Mouse (Mus musculus): ENCODE measurements around the gene Pepd.

Pepd gene

GRCm38 (mm10) chr7:34930263-34930757 is 18.1 kb downstream of the Pepd start:
- no peak for DNase-seq (ENCODE audit: extremely low read depth, low read depth, low spot score)

GRCm38 (mm10) chr7:34932631-34933030 is 20.5 kb downstream of the Pepd start:
- DNase-seq (ENCODE audit: extremely low read depth, low read depth, low spot score): no peak

DNA sequence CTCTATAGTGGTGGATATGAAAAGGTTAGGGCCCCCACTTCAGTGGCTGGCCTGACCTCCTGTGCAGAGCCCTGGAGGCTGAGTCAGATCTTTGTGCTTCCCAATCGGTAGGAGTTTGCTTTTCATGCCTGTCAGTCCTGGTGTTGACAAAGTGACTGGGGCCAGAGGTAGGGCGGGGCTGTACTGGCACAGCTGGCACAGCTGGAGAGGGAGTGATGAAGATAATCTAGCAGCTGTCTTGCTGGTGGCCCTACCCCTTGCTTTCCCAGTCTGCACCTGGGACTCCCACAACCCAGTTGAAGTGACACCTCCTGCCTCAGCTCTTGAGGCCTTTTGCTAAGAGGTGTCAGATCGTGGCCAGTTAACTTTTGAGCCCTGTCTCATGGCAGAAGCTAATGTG is 21.0 kb downstream of the Pepd start:
- DNase-seq (ENCODE audit: extremely low read depth, low read depth, low spot score): no peak

GRCm38 (mm10) chr7:34936347-34936746 is 24.2 kb downstream of the Pepd start:
- DNase-seq (ENCODE audit: extremely low read depth, low read depth, low spot score): no peak

GRCm38 (mm10) chr7:34938636-34939261 is 26.6 kb downstream of the Pepd start:
- no peak for DNase-seq (ENCODE audit: extremely low read depth, low read depth, low spot score)

- no peak for DNase-seq (ENCODE audit: extremely low read depth, low read depth, low spot score)
Observed at GRCm38 (mm10) chr7:34939262-34939951, 27.2 kb downstream of the Pepd start.

DNA sequence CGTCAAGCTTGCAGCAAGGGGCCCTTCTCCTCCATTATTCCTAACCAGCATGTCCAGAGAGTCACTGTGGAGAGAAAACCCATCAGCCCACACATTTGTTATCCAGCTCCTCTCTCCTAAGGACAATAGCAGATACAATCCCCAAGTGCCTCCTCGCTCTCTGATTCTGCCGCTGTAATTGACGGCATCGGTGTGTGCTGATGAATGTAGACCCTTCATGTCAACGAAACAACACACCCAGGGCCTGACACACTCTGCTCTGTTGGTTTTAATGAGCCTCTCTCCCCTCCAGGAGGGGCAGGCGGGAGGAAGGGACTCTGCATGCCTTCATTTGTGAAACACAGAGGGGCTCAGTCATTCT is 27.8 kb downstream of the Pepd start:
- no peak for DNase-seq (ENCODE audit: extremely low read depth, low read depth, low spot score)

DNA sequence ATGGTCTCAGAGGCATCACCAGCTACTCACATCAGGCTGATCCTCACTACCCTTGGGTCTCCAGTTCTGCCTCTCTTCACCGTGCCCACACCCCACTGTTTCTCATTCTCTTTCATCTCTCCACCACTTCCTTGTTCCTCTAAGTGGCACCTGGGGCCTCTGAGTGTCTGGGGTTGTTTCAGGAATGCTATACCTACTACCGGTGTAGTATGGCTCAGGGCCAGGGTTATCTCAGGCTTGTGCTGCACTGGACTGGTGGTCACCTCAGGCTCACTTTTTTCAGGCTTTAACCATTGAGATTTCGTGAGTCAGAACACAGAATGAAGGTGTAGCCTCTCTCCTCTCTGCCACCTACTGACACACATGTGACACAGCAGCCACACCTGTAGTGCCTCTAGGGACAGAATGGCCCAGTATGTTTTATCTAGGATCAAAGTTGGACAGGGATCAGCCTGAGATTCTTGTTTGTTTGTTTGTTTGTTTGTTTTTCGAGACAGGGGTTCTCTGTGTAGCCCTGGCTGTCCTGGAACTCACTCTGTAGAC is 31.5 kb downstream of the Pepd start:
- DNase-seq (ENCODE audit: extremely low read depth, low read depth, low spot score): no peak

- DNase-seq (ENCODE audit: extremely low read depth, low read depth, low spot score): no peak
Observed at GRCm38 (mm10) chr7:34946269-34946925, 34.2 kb downstream of the Pepd start.

GRCm38 (mm10) chr7:34954548-34954947 is 42.4 kb downstream of the Pepd start:
- DNase-seq (ENCODE audit: extremely low read depth, low read depth, low spot score): no peak

GRCm38 (mm10) chr7:34955295-34955694 is 43.1 kb downstream of the Pepd start:
- no peak for DNase-seq (ENCODE audit: extremely low read depth, low read depth, low spot score)

DNA sequence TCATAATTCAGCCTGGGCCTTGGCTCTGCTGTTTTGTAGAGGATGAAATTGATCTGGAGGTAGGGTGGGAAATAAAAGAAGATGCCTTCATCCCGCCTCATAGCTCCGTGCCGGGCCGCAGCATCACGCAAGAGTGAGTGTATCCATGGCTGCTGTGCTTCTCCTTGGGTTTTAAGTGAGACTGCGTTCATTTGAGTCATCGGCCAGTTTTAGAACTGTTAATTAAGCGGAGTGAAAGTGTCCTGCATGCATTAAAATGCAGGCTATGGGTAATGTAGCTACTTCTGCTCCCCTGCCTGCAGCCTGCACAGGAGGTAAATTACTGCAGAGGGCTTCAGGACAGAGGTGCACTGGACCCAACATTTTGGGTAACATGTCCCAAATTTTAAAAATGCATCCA is 45.0 kb downstream of the Pepd start:
- DNase-seq (ENCODE audit: extremely low read depth, low read depth, low spot score): no peak

GRCm38 (mm10) chr7:34963889-34964645 is 51.9 kb downstream of the Pepd start:
- no peak for DNase-seq (ENCODE audit: extremely low read depth, low read depth, low spot score)

DNA sequence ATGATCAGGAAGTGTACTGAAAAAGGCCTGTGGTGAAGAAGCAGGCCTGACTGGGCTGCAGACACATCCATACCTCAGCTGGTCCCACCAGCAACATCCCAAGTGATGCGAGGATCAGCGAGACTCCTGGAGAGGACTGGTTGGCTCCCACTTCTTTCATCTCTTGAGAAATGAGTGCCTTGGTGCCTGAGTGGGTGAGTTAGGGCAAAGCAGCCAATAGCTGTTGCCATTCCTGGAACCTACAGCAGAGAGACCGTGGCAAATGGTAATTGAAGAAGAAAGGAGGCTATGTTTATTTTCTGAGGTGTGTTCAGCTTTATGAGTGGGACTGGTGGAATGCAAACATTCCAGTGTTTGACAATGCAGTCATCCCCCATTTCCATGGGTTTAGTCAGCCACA is 55.2 kb downstream of the Pepd start:
- no peak for DNase-seq (ENCODE audit: extremely low read depth, low read depth, low spot score)

DNA sequence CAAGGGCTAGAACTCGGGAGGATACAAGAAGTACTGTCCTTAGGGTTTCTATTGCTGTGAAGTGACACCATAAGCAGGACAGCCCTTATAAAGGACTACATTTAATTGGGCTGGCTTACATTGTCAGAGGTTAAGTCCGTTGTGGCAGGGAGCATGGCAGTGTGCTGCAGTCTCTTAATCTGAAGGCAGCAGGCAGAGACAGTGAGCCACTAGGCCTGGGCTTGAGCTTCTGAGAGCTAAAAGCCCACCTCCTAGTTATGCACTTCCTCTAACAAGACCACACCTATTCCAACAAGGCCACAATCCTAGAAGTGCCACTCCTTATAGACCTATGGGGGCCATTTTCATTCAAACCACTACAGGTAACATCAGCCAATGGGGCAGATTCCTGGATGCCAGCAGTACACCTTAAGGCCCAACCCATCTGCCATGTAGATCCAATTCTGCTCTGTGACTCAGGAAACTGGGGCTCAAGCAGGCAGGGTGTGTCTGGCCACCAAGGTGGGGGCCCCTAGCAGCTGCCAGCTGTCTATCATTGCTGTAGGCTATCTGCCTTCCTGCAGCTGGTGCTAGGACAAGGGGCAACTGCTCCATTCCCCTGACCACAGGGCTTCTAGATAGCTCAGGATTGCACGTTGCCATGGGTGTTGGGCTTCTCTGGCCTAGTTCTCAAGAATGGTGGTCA is 56.7 kb downstream of the Pepd start:
- no peak for DNase-seq (ENCODE audit: extremely low read depth, low read depth, low spot score)

GRCm38 (mm10) chr7:34971826-34972225 is 59.6 kb downstream of the Pepd start:
- no peak for DNase-seq (ENCODE audit: extremely low read depth, low read depth, low spot score)

GRCm38 (mm10) chr7:34972990-34973440 is 60.8 kb downstream of the Pepd start:
- DNase-seq (ENCODE audit: extremely low read depth, low read depth, low spot score): no peak

- DNase-seq (ENCODE audit: extremely low read depth, low read depth, low spot score): no peak
Observed at GRCm38 (mm10) chr7:34973877-34974276, 61.7 kb downstream of the Pepd start.

GRCm38 (mm10) chr7:34975913-34976312 is 63.7 kb downstream of the Pepd start:
- no peak for DNase-seq (ENCODE audit: extremely low read depth, low read depth, low spot score)

GRCm38 (mm10) chr7:34977403-34977802 is 65.2 kb downstream of the Pepd start:
- DNase-seq (ENCODE audit: extremely low read depth, low read depth, low spot score): no peak

GRCm38 (mm10) chr7:34981803-34982202 is 69.6 kb downstream of the Pepd start:
- DNase-seq (ENCODE audit: extremely low read depth, low read depth, low spot score): no peak

All from fat pad, adult 2 months (tissue).